Mouse (Mus musculus): Measurements from ENCODE around the gene Syce3. TPM values are rescaled to one million over a fixed set of nuclear protein-coding genes. Genes with fewer than 3 reads are reported as not detected.
"Not testable (repeated sequence)": the region's sequence is repeated elsewhere in the genome, so short reads cannot be mapped to it uniquely, and the experiment has no call there.

Gene Syce3
- polyA plus RNA-seq, 1 experiment from 2014 or later = not detected

- Histone ChIP-seq H3K9me3 (ENCODE audit: control insufficient read depth, low read length) (no peaks in the 10 kb centered on the region), H3K36me3 (ENCODE audit: control insufficient read depth, insufficient read depth, low read length) (no peaks in the 10 kb centered on the region), H3K4me1 (ENCODE audit: control insufficient read depth, insufficient read depth, low read length) (no peaks in the 10 kb centered on the region; the same call in 1 of the 2 replicates), H3K9ac (ENCODE audit: low read depth, low read length) (no peak overlapping the region), H3K4me2 (ENCODE audit: low read depth, low read length) (no peak overlapping the region), H3K27me3 (replicated peaks; ENCODE audit: control insufficient read depth, insufficient read depth, low read length) (no peaks in the 10 kb centered on the region), H3K27ac (replicated peaks; ENCODE audit: low read depth, low read length) (no peak overlapping the region), H3K4me3 (ENCODE audit: low read depth, low read length) (no peak overlapping the region)
- no peak for DNase-seq (ENCODE audit: low spot score)
- no peak for ATAC-seq (ENCODE audit: low read depth)
- WGBS = 83% methylated on average over 5 of the region's 5 CpGs
Observed at GRCm38 (mm10) chr15:89435878-89436277, 25.6 kb upstream of the Syce3 start.

- 58% methylated on average over 3 of the region's 3 CpGs for WGBS
- no peaks in the 10 kb centered on the region for H3K27me3 ChIP-seq (replicated peaks; ENCODE audit: control insufficient read depth, insufficient read depth, low read length)
- no peak overlapping the region for H3K4me3 ChIP-seq (ENCODE audit: low read depth, low read length)
- H3K27ac ChIP-seq (replicated peaks; ENCODE audit: low read depth, low read length) = no peak overlapping the region
- H3K4me2 ChIP-seq (ENCODE audit: low read depth, low read length) = no peak overlapping the region
- H3K36me3 ChIP-seq (ENCODE audit: control insufficient read depth, insufficient read depth, low read length) = no peaks in the 10 kb centered on the region
- no peaks in the 10 kb centered on the region for H3K9me3 ChIP-seq (ENCODE audit: control insufficient read depth, low read length)
- H3K4me1 ChIP-seq (ENCODE audit: control insufficient read depth, insufficient read depth, low read length) = peaks cover 4% of the 10 kb centered on the region
- ATAC-seq (ENCODE audit: low read depth) (no peak), DNase-seq (ENCODE audit: low spot score) (no peak)
- H3K9ac ChIP-seq (ENCODE audit: low read depth, low read length) = no peak overlapping the region
Observed at GRCm38 (mm10) chr15:89434136-89434535, 23.8 kb upstream of the Syce3 start.

GRCm38 (mm10) chr15:89432946-89433345 lies 22.6 kb upstream of the Syce3 start:
- DNase-seq (ENCODE audit: low spot score) (no peak), ATAC-seq (ENCODE audit: low read depth) (no peak)
- Histone ChIP-seq H3K27me3 (replicated peaks; ENCODE audit: control insufficient read depth, insufficient read depth, low read length) (no peaks in the 10 kb centered on the region), H3K4me2 (ENCODE audit: low read depth, low read length) (no peak overlapping the region), H3K4me1 (ENCODE audit: control insufficient read depth, insufficient read depth, low read length) (peaks cover 13% of the 10 kb centered on the region), H3K36me3 (ENCODE audit: control insufficient read depth, insufficient read depth, low read length) (peaks cover 2% of the 10 kb centered on the region; the same call in 1 of the 2 replicates), H3K9me3 (ENCODE audit: control insufficient read depth, low read length) (no peaks in the 10 kb centered on the region), H3K27ac (replicated peaks; ENCODE audit: low read depth, low read length) (no peak overlapping the region), H3K9ac (ENCODE audit: low read depth, low read length) (no peak overlapping the region), H3K4me3 (ENCODE audit: low read depth, low read length) (no peak overlapping the region)
- 73% methylated on average over 4 of the region's 4 CpGs for WGBS

- Histone ChIP-seq H3K4me2 (ENCODE audit: low read depth, low read length) (no peak overlapping the region), H3K9ac (ENCODE audit: low read depth, low read length) (no peak overlapping the region), H3K4me1 (ENCODE audit: control insufficient read depth, insufficient read depth, low read length) (peaks cover 13% of the 10 kb centered on the region), H3K4me3 (ENCODE audit: low read depth, low read length) (no peak overlapping the region), H3K9me3 (ENCODE audit: control insufficient read depth, low read length) (no peaks in the 10 kb centered on the region), H3K27me3 (replicated peaks; ENCODE audit: control insufficient read depth, insufficient read depth, low read length) (no peaks in the 10 kb centered on the region), H3K27ac (replicated peaks; ENCODE audit: low read depth, low read length) (no peak overlapping the region), H3K36me3 (ENCODE audit: control insufficient read depth, insufficient read depth, low read length) (peaks cover 13% of the 10 kb centered on the region)
- ATAC-seq (ENCODE audit: low read depth) (no peak), DNase-seq (ENCODE audit: low spot score) (no peak)
- WGBS = 89% methylated on average over 6 of the region's 6 CpGs
Observed at GRCm38 (mm10) chr15:89431806-89432205, 21.5 kb upstream of the Syce3 start.

- H3K4me2 ChIP-seq (ENCODE audit: low read depth, low read length) = no peak overlapping the region
- no peak overlapping the region for H3K27ac ChIP-seq (replicated peaks; ENCODE audit: low read depth, low read length)
- no peaks in the 10 kb centered on the region for H3K9me3 ChIP-seq (ENCODE audit: control insufficient read depth, low read length)
- peaks cover 13% of the 10 kb centered on the region for H3K4me1 ChIP-seq (ENCODE audit: control insufficient read depth, insufficient read depth, low read length)
- peaks cover 19% of the 10 kb centered on the region for H3K36me3 ChIP-seq (ENCODE audit: control insufficient read depth, insufficient read depth, low read length)
- WGBS = 86% methylated on average over 3 of the region's 3 CpGs
- no peak overlapping the region for H3K9ac ChIP-seq (ENCODE audit: low read depth, low read length)
- H3K27me3 ChIP-seq (replicated peaks; ENCODE audit: control insufficient read depth, insufficient read depth, low read length) = no peaks in the 10 kb centered on the region
- DNase-seq (ENCODE audit: low spot score) (no peak), ATAC-seq (ENCODE audit: low read depth) (no peak)
- no peak overlapping the region for H3K4me3 ChIP-seq (ENCODE audit: low read depth, low read length)
Observed at GRCm38 (mm10) chr15:89431271-89431670, 21.0 kb upstream of the Syce3 start.

- H3K4me1 ChIP-seq (ENCODE audit: control insufficient read depth, insufficient read depth, low read length) = peaks cover 13% of the 10 kb centered on the region
- H3K27me3 ChIP-seq (replicated peaks; ENCODE audit: control insufficient read depth, insufficient read depth, low read length); H3K4me3 ChIP-seq (ENCODE audit: low read depth, low read length); DNase-seq (ENCODE audit: low spot score); H3K27ac ChIP-seq (replicated peaks; ENCODE audit: low read depth, low read length); H3K4me2 ChIP-seq (ENCODE audit: low read depth, low read length); ATAC-seq (ENCODE audit: low read depth); H3K9ac ChIP-seq (ENCODE audit: low read depth, low read length); H3K9me3 ChIP-seq (ENCODE audit: control insufficient read depth, low read length): not testable (repeated sequence)
- WGBS = 98% methylated on average over 6 of the region's 9 CpGs
- peaks cover 24% of the 10 kb centered on the region for H3K36me3 ChIP-seq (ENCODE audit: control insufficient read depth, insufficient read depth, low read length)
Observed at GRCm38 (mm10) chr15:89430771-89431170, 20.5 kb upstream of the Syce3 start.

GRCm38 (mm10) chr15:89430341-89430740 lies 20.0 kb upstream of the Syce3 start:
- peak overlapping the region; percentile 80; the same call in 1 of the 2 replicates for H3K9ac ChIP-seq (ENCODE audit: low read depth, low read length)
- no peaks in the 10 kb centered on the region for H3K9me3 ChIP-seq (ENCODE audit: control insufficient read depth, low read length)
- no peaks in the 10 kb centered on the region for H3K27me3 ChIP-seq (replicated peaks; ENCODE audit: control insufficient read depth, insufficient read depth, low read length)
- H3K4me2 ChIP-seq (ENCODE audit: low read depth, low read length) = peak overlapping the region; percentile 80
- H3K36me3 ChIP-seq (ENCODE audit: control insufficient read depth, insufficient read depth, low read length) = peaks cover 27% of the 10 kb centered on the region
- ATAC-seq (ENCODE audit: low read depth) = no peak
- peak overlapping the region; percentile 70 for H3K4me3 ChIP-seq (ENCODE audit: low read depth, low read length)
- 41% methylated on average over 6 of the region's 6 CpGs for WGBS
- H3K4me1 ChIP-seq (ENCODE audit: control insufficient read depth, insufficient read depth, low read length) = peaks cover 13% of the 10 kb centered on the region
- no peak for DNase-seq (ENCODE audit: low spot score)
- peak overlapping the region; percentile 95 for H3K27ac ChIP-seq (replicated peaks; ENCODE audit: low read depth, low read length)

- Histone ChIP-seq H3K4me3 (ENCODE audit: low read depth, low read length) (peak within 1 kb of the TSS; percentile 70), H3K4me1 (ENCODE audit: control insufficient read depth, insufficient read depth, low read length) (peaks cover 13% of the 10 kb centered on the region), H3K9me3 (ENCODE audit: control insufficient read depth, low read length) (no peaks in the 10 kb centered on the region), H3K27me3 (replicated peaks; ENCODE audit: control insufficient read depth, insufficient read depth, low read length) (no peaks in the 10 kb centered on the region), H3K9ac (ENCODE audit: low read depth, low read length) (peak within 1 kb of the TSS; percentile 80), H3K27ac (replicated peaks; ENCODE audit: low read depth, low read length) (peak within 1 kb of the TSS; percentile 95), H3K36me3 (ENCODE audit: control insufficient read depth, insufficient read depth, low read length) (peaks cover 27% of the 10 kb centered on the region), H3K4me2 (ENCODE audit: low read depth, low read length) (peak within 1 kb of the TSS; percentile 80)
- WGBS = 1% methylated on average over 48 of the region's 70 CpGs
- DNase-seq (ENCODE audit: low spot score) (peak; percentile 98), ATAC-seq (ENCODE audit: low read depth) (peak; percentile 94)
Observed at GRCm38 (mm10) chr15:89429352-89430221, 19.3 kb upstream of the Syce3 start, which contains the start of the genes C730034F03Rik, Gm44502 and Chkb. Gene C730034F03Rik, plus strand, starts transcription at chr15:89429589. Gene Gm44502, minus strand, starts transcription at chr15:89429696. Gene Chkb, minus strand, starts transcription at chr15:89429908.
